Mouse (Mus musculus) stomach, postnatal 0 days (tissue): ENCODE measurements around the gene C1galt1c1. TPM values are rescaled to one million over a fixed set of nuclear protein-coding genes. Genes with fewer than 3 reads are reported as not detected.

ENCODE experiments used
- ATAC-seq: fragments of 200-750 bp; cut with Nextera tagmentation; 2 replicates; pipeline ENCODE4 v1.8.0; 2017; ENCODE audit not compliant: low FRiP score, low TSS enrichment
- DNase-seq: peaks from one replicate; pipeline ENCODE4 v3.0.0-alpha.2; 2016; ENCODE audit warnings: low spot score
- H3K27ac ChIP-seq: fragments of 300-500 bp; sonication (generic); replicated peaks from 2 replicates; pipeline ENCODE4 v1.5.1; 2014; ENCODE audit warnings: mild to moderate bottlenecking, control low read depth
- H3K27me3 ChIP-seq: fragments of 300-500 bp; sonication (generic); 2 replicates; pipeline ENCODE4 v1.6.1; 2014; ENCODE audit warnings: low read length; ENCODE audit not compliant: control insufficient read depth, insufficient read depth
- H3K36me3 ChIP-seq: fragments of 300-500 bp; sonication (generic); 2 replicates; pipeline ENCODE4 v1.6.1; 2014; ENCODE audit warnings: low read length, mixed read lengths; ENCODE audit not compliant: control insufficient read depth, insufficient read depth
- H3K4me1 ChIP-seq: fragments of 300-500 bp; sonication (generic); replicated peaks from 2 replicates; pipeline ENCODE4 v1.6.1; 2014; ENCODE audit warnings: antibody characterized with exemption; ENCODE audit not compliant: control insufficient read depth, insufficient read depth
- H3K4me2 ChIP-seq: fragments of 300-500 bp; sonication (generic); replicated peaks from 2 replicates; pipeline ENCODE4 v1.6.1; 2014; ENCODE audit warnings: low read depth, mild to moderate bottlenecking, control low read depth, moderate library complexity
- H3K4me3 ChIP-seq: fragments of 300-500 bp; sonication (generic); 2 replicates; pipeline ENCODE4 v1.5.1; 2014; ENCODE audit warnings: low read depth, low read length, control low read depth
- H3K9ac ChIP-seq: fragments of 300-500 bp; sonication (generic); 2 replicates; pipeline ENCODE4 v1.6.1; 2014; ENCODE audit warnings: mild to moderate bottlenecking, low read length, control low read depth, mixed read lengths
- H3K9me3 ChIP-seq: fragments of 300-500 bp; sonication (generic); 2 replicates; pipeline ENCODE4 v1.6.1; 2016; ENCODE audit warnings: low read length; ENCODE audit not compliant: control insufficient read depth
- CTCF ChIP-seq: IDR thresholded peaks from 2 replicates; pipeline ENCODE4 v1.5.1; 2016; ENCODE audit warnings: antibody characterized with exemption, low read depth, mild to moderate bottlenecking, moderate library complexity
- EP300 ChIP-seq: optimal IDR thresholded peaks from 2 replicates; pipeline ENCODE3; 2016; ENCODE audit warnings: antibody characterized with exemption
- WGBS: fragments of 180-500 bp; shearing (Covaris S2); extraction: QIAGEN DNeasy Blood & Tissue Kit; methylation state at CpG from one replicate; pipeline ENCODE4 v1.1.7; 2014; 5-methylcytosine and 5-hydroxymethylcytosine counted together
- polyA plus RNA-seq: library from polyadenylated mRNA; unstranded; fragments of >200 nt; fragmentation: Nextera tagmentation; extraction: Ambion mirVana; gene quantifications from 2 replicates; pipeline ENCODE4 v1.2.1, GENCODE M21; 2015

C1galt1c1 gene
- 53.1 and 53.2 TPM in 2 replicates for polyA plus RNA-seq

- Histone ChIP-seq H3K9ac (peak within 1 kb of the TSS; percentile 61), H3K27ac (peak within 1 kb of the TSS; percentile 93), H3K27me3 (no peaks in the 10 kb centered on the region), H3K4me1 (no peaks in the 10 kb centered on the region), H3K9me3 (no peaks in the 10 kb centered on the region), H3K4me2 (peak within 1 kb of the TSS; percentile 46), H3K4me3 (peak within 1 kb of the TSS; percentile 42), H3K36me3 (no peaks in the 10 kb centered on the region)
- TF ChIP-seq EP300 = no peak
- peak; percentile 32 for TF ChIP-seq CTCF
- 20% methylated on average over 32 of the region's 43 CpGs for WGBS
- peak; percentile 93 for DNase-seq
- ATAC-seq = peak; percentile 99
Observed at GRCm38 (mm10) chrX:38634801-38635637, at the start of gene C1galt1c1. C1galt1c1 (minus strand) TSS chrX:38635087.

DNA sequence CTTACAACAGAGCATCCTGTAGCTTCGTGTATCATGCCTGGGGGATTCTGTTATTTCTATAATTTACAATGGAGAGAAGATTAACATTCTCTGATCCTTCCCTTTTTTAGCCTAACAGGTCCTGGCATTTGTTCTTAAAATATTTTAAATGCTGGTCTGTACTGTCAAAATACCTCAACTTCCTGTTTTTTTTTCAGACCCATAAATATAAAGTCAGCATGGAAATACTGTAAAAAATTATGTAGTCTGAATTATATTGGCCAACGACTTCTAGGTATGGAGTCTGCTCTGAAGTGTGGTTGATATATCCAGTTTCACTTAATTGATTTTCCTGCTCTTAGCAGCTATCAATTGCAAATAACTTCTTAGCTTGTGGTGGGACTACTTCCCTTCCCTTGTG, 47.1 kb upstream of the C1galt1c1 start:
- no peaks in the 10 kb centered on the region for H3K27me3 ChIP-seq
- no peak overlapping the region for H3K4me2 ChIP-seq
- H3K4me1 ChIP-seq = no peaks in the 10 kb centered on the region
- no peaks in the 10 kb centered on the region for H3K36me3 ChIP-seq
- no peaks in the 10 kb centered on the region for H3K9me3 ChIP-seq
- no peak overlapping the region for H3K27ac ChIP-seq
- DNase-seq = no peak
- no peak overlapping the region for H3K9ac ChIP-seq
- 36% methylated on average over 2 of the region's 2 CpGs for WGBS
- no peak for ATAC-seq
- no peak for TF ChIP-seq CTCF
- no peak for TF ChIP-seq EP300
- no peak overlapping the region for H3K4me3 ChIP-seq

DNA sequence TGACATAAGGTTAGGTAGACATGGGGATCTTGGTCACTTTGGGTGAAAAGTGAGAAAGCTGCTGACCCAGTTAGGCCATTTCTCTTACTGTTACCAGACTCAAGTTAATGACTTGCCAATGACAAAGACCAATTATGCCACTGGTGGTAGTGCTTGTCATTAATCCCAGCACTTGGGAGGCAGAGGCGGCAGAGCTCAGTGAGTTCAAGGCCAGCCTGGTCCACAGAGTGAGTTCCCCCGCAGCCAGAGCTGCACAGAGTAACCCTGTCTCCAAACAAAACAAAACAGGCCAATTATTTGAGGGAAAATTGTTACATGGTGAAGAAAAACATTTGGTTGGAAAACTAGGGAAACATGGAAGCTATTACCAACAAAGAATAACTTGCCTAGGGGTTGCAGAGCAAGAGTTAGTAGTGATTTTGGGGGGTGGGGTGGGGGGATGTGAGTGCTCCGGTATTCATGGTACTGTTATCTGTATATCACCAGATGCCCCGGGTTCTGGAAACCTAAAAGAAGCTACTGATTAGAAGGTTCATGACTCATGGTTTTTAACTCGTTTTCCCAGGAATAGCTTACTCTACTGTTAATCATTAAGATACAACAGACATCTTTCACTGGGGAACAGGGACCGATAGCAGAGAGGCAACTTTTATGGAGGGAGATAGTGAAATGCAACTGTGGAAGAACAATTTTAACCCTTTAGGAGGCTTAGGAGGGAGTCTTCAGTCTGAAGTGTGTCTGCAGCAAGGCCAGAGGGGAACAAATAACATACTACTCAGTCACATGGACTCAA, 34.4 kb upstream of the C1galt1c1 start:
- H3K36me3 ChIP-seq = no peaks in the 10 kb centered on the region
- 66% methylated on average over 6 of the region's 6 CpGs for WGBS
- DNase-seq (no peak), ATAC-seq (no peak)
- no peaks in the 10 kb centered on the region for H3K27me3 ChIP-seq
- H3K9ac ChIP-seq = no peak overlapping the region
- no peaks in the 10 kb centered on the region for H3K4me1 ChIP-seq
- no peaks in the 10 kb centered on the region for H3K9me3 ChIP-seq
- no peak overlapping the region for H3K4me3 ChIP-seq
- TF ChIP-seq CTCF = no peak
- no peak for TF ChIP-seq EP300
- H3K4me2 ChIP-seq = no peak overlapping the region
- H3K27ac ChIP-seq = no peak overlapping the region

DNA sequence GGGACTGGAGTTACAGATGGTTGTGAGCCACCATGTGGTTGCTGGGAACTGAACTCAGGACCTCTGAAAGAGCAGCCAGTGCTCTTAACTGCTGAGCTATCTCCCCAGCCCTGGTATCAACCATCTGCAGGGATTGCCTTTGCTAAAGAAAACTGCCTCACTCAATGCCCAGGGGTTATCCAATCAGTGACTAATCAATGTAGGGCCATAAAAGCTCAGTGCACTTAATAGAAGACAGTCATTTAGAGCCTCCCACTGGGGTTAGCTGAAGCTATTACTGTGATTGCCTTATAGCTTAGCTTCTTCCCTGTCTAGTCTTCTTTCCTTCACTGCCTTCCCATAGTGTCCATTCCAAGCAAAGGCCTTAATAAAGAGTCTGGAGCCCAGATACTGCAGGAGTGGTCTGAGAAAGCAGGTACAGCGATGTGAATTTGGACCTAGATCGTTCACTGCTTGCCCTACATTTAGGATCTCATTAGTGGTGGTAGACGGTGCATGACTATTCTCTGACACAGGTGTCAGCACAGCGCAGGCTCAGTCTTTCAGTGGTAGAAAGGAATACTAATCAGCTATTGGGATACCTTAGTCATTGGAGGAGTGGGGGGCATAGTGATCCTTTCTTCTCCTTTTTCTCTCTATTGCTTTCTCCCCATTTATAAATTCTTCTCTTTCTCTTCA, 21.5 kb upstream of the C1galt1c1 start:
- Histone ChIP-seq H3K4me3 (no peak overlapping the region), H3K4me1 (no peaks in the 10 kb centered on the region), H3K9me3 (no peaks in the 10 kb centered on the region), H3K4me2 (no peak overlapping the region), H3K27me3 (no peaks in the 10 kb centered on the region), H3K36me3 (no peaks in the 10 kb centered on the region), H3K27ac (no peak overlapping the region), H3K9ac (no peak overlapping the region)
- WGBS = 64% methylated on average over 4 of the region's 4 CpGs
- ATAC-seq (no peak), DNase-seq (no peak)
- TF ChIP-seq EP300 (no peak), CTCF (no peak)

DNA sequence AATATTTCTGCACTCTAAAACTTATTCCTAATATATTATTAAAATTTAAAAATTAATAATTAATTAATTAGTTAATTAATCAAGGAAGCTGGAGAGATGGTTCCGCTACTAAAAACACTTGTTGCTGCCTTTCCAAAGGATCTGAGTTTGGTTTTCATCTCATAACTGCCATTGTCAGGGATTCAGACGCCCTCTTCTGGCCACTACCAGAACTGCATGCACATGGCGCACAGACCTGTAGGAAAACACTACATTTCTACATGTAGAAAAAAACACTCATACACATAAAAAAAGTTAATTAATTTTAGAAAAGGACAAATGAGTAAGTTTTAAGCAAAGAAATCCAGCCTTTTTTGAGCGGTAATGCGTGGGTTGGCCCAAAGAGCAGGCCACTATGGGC, 19.8 kb upstream of the C1galt1c1 start:
- no peak for DNase-seq
- Histone ChIP-seq H3K4me2 (no peak overlapping the region), H3K4me3 (no peak overlapping the region), H3K36me3 (no peaks in the 10 kb centered on the region), H3K9ac (no peak overlapping the region), H3K27me3 (no peaks in the 10 kb centered on the region), H3K27ac (no peak overlapping the region), H3K4me1 (no peaks in the 10 kb centered on the region), H3K9me3 (no peaks in the 10 kb centered on the region)
- TF ChIP-seq CTCF (peak; percentile 50), EP300 (no peak)
- no peak for ATAC-seq
- WGBS = 86% methylated on average over 5 of the region's 5 CpGs
